Mouse (Mus musculus) regulatory T cell (primary cell): ENCODE data around the gene Med13.
"Not testable (repeated sequence)": the region's sequence is repeated elsewhere in the genome, so short reads cannot be mapped to it uniquely, and the experiment has no call there.

Source experiments
- in situ Hi-C: fragments of 300-600 bp; cut with MboI, MseI; formaldehyde crosslinking; loops from one replicate; pipeline ENCODE4 v1.15.1; 2025; ENCODE audit warnings: high pct_unique_total_duplicates

Gene Med13

DNA sequence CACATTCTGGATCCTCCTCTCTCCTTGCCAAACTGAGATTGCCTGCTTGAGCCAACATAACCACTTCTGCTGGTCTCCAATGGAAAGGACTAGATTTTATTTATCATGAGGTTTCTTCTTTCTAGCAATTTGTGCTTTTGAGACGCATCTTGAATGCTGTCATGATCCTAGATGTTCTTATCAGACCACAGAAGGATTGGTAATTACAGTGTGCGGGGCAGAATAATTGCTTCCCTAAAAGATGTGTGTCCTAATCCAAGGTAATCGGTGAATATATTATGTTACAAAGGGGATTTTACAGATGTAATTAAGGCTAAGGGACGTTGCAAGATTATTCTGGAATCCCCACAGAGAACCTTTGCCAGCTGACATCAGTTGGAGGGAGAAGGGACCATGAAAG lies 21.6 kb upstream of the Med13 start:
- in situ Hi-C loops = no loop called here

DNA sequence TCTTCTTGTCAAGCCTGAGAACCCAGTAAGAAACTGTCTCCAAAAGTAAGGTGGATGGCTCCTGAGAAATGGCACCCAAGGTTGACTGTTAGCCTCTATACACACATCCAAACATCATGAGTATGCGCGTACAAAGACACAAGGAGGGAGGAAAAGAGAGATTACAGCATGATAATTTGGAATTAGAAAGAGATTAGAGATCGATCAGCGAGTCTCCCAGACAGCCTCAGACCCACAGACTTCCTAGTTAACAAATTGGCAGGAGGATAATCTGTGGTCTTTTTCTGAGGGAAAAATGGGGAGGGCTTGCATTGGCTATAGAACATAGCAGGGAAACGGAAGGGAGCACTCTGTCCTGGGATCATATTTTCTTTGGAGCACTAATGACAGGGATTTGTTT lies 20.4 kb upstream of the Med13 start:
- in situ Hi-C loops = no loop called here

DNA sequence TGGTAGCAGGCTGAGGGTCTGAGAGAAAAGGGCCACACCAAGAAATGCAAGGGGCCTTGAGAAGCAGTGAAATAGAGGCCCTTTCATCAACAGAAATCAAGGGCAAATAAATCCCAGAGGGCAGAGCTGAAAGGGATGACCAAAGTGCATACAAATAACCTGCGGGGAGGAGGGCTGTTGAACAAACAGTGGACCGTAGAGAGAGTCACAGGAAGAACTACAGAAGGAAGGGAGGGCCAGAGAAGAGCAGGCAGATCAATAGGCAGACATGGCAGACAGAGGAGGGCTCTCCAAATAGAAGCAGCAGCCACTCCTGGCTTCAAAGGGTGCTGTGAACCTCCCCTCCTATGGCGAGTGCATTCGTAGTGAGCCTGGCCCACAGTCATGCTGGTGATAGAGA lies 19.3 kb upstream of the Med13 start:
- in situ Hi-C loops = no loop called here

DNA sequence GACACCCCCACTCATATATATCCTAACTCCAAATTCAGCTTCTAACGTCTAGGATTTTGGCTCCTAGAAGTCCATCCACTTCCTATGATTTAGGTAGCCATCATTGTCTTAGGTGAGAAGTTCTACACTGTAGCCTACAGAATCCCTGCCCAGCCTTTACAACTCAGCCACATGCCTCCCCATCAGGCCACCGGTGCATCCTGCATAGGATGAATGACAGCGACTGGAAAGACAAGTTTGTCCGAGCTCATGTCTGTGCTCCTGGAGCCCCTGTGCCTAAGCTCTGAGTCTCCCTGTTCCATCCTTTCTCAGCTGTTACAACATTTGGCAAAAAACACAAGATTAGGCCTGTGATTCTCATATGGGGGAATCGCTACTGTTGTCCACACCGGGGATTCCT lies 17.7 kb upstream of the Med13 start:
- in situ Hi-C loops = no loop called here

DNA sequence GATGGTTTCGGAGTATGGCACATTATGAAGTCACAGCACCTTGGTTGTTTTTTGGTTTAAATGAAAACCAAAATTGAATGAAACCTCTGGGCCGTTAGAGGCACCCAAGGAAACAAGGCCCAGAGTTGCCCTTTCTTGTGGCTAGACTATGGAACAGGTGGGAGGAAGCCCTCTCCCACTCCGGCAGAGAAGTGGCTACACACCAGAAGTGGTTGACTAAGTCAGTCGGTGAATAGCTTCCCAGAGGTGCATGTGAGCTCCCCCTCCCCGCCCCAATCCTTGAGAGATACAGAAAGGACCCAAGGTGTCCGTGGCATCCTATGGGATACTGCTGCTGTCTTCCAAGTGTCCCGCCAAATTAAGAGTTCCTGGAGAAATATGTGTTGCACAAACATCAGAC lies 13.9 kb upstream of the Med13 start:
- in situ Hi-C loops = no loop called here

DNA sequence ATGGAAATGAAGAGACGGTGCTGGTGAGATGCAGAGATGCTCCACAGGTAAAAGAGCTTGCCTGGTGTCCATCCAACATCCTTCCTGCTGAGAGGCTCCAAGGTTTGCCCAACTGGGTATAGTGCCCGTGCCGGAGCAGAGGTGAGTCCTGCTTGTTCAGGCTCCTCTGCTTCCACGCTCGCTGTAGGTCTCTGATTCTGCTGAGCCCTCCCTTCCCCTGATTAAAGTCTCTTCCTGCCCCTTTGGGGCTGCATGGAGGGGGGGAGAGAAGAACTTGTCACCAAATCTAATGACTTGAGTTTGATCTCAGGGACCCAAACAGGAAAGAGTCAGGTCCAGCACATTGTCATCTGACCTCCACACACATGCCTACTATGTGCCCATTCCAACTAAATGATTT lies 12.5 kb upstream of the Med13 start:
- in situ Hi-C loops = no loop called here

DNA sequence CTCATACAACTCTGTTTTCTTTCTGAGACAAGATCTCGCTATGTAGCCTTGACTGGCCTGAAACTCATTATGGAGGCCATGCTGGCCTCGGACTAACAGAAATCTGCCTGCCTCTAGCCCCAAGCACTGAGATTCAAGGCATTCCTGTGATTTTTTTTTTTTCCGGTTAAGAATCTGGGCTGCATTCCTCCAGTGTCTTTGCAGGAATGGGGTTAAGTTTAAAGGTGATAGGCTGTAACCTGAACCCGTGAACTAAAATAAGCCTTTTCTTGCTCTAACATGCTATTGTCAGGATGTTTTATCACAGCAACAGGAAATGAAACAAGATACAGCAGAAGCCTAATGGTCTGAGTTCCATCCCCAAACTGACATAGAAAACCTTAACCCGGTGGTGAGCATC lies 11.6 kb upstream of the Med13 start:
- in situ Hi-C loops = no loop called here

DNA sequence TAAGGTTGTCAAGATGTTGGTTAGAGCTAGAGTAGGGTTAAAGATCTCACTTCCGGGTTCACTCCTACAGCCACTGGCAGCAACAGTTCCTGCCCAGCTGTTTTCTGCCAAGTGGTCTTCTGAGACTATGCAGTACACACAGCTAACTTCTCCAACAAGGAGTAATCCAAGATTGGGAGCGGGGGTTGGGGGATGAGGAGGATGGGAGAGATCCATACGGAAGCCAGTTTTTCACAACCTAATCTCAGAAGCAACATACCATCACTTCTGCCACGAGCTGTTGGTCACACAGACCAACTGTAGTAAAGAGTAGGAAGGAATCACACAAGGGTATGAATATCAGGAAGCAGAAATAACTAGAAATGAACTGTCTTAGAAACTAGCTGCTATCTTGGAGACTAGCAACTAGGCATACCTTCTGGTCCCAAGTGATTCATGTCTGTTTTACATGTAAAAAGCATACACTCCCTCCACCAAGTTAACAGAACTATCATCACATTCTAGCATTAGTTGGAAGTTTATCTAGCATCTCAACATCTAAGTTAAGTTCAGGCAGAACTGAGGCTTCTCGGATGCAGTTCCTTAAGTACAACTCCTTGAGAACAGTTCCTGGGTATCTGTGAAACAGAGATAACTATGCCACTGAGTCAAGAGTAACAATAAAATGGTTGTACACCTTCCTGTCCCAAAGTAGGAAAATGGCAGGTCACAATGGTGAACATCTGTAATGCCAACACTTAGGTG lies 7.5 kb upstream of the Med13 start:
- in situ Hi-C loops = no loop called here

DNA sequence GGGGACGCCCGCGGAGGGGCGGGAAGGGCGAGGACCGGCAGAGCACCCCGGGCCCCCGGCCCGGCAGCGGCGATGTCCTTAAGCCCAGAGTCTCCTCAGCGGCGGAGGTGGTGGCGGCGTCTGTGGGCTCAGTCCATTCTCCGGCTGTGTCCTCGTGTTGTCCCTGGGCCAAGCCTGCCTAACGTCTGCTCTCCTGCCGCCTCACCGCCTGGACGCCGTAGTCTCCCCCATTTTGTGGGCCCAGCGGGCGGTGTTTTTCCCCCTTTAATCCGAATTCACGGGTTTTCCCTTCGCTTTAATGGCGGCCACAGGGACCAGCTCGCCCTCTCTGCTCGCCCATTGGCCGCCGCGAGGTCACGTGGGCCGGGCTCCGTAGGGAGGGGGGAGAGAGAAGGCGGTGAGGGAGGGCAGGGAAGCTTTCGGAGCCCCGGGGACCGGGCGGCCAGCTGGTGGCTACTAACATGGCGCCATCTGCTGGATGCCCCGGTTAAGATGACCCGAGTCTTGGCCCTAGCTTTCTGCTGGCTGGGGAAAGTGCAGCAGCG lies 654 bp upstream of the Med13 start:
- in situ Hi-C loops = no loop called here

DNA sequence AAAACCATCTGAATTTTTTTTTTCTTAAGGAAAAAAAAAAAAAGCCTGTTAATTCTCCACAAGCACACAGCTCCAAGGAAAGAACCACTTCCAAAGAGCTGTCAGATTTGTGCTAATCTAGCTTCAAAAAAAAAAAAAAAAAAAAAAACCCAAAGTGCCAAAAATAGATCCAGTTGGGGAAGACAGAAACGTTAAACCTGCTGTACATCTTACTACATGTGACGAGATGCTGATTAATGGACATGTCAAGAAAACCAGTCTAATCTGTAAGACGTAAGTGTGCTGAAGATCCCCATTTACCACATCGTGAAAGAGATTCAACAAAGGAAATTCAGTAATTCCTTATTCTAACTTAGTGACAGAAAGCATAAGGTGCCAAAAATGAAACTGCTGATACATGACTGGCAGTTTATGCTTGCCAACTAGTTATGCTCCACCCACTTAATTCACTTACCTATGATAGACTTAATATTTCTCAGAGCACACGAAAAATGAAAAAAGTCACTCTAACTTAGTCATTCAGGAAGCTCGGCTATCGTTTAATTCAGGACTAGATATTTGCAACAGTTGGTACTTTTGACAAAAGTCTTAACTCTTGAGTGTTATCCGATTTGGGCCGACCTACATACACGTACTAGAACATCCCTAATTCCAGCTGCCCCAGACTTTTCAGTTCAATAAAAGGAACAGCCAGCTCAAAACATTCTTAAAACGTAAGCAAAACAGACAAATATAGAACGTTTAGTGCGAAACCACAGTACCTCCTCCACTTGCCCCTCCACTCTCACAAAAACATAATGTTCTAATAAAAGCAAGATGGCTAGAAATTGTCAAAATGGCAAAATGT lies 1.2 kb downstream of the Med13 start:
- in situ Hi-C loops = no loop called here

DNA sequence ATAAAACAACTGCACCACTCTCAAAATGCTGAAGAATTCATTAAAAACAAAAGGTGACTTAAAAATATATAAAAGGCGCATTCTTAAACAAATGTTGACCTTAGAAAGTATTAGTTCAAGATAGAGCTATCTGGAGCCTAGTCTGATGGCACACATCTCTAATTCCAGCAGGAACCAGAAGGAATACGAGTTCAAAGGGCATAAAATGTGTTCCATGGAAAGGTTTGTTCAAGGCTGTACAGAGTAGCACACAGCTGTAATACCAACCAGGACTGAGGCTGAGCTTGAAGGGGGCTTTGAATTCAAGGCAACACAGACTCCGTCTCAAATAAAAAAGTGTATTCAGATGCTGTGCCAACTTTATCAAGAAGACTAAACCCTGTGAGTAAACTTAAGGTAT lies 3.8 kb downstream of the Med13 start:
- in situ Hi-C loops = no loop called here

DNA sequence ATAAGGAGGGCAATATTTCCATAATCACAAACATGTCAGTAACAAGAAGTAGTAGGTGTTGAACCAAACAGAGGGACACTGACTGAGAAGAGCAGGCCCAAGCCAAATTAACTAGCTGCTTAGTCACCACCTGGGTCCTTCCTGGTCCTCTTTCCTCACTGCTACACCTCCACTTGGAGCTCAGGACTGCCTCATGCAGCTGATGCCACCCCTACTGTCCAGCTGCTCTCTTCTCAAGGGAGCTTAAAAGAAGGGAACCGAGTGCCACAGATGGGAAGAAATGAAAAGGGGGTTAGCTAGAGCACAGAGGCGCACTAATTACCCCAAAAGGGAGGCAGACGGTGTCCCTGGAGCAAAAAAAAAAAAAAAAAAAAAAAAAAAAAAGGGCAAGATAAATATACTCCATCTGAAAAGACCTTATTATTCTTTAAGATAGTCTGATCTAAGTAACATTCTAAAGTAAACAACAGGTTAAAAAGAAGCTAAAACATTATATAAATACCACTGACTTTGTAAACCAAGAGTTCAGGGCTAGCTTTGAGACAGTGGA lies 5.6 kb downstream of the Med13 start:
- in situ Hi-C loops = no loop called here

DNA sequence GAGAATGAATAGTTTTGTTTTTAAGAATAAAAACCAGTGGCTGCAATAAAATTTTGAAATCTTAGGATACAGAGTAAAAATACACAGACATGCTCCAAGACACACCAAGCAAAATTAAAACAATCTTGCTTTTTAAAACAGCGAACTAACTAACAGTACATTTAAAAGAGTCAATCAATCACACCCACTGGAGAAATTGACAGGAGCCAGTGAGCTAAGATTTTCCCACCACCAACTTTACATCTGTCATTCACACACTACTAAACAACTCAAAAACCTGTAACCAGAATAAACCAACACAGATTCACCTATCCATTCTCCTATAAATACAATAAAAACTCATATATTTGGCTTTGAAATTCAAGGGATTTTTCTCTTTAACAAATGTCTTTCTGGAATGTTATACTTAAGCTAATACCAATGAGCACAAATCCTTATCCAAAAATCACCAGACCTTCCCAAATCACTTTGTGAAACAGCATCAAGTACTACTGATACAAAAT lies 6.7 kb downstream of the Med13 start:
- in situ Hi-C loops = no loop called here

DNA sequence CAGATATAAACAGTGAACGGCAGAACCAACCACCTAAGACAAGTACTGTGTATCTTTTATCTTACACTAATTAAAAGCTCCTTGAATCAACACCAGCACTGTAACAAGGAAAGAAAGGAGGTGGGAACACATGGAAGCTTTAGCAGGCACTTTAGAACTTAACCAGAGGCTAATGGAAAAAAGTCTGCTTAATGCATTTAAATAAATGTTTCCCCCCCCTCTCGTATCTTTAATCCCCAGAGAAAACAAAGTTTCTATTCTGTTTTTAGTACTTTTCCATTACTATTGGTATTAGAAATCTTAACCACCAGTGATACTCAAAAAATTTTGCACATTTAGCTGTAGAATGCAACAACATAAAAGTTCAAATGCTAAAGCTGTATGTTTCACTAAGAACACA lies 8.1 kb downstream of the Med13 start:
- in situ Hi-C loops = no loop called here

DNA sequence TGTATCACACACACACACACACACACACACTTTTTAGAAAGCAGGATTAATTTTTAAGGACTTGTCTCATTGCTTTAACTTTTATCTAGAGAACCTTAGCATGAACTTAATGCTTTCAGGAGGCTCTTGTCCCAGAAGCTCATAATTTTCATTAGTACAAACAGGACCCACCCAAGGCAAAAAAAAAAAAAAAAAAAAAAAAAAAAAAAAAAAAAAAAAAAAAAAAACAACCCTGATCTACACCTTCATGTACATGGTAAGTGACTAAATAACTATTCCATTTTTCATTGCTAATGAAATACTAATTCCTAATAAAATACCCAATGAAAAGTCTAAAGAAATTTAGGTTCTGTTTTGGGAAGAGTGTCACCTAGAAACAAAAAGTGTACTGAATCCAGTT lies 8.5 kb downstream of the Med13 start:
- in situ Hi-C loops = no loop called here

DNA sequence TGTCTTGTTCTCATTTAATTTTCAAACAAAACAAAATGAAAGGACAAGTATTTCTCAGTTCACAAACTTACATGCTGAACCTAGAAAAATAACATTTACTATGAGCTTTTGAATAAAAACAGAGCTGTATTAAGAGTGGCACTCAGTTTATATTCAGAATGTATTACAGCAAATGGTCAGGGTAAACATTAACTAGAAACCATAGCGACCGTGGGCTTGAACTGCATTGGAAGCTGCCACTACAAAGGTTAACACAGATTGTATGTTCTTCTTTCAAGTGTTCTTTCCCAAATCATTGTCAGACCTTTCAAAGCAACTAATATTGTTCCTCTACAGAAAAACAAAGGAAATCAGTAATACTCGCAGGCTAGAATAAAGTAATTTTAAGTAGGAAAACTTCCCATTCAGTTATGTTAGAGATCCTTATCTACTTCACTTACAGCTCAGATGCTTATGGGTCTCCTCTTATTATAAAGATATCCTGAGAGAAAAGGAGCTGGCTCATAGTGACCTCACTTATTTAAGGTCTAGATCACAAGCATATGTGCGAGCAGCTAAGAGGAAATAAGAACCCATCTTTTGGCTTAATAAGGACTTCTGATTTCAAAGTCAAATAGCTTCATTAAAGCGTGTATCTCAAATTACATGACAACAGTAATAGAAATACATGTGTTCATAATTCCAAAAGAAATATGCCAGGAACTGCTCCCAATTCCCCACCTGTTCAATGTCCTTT lies 9.8 kb downstream of the Med13 start:
- in situ Hi-C loops = no loop called here

DNA sequence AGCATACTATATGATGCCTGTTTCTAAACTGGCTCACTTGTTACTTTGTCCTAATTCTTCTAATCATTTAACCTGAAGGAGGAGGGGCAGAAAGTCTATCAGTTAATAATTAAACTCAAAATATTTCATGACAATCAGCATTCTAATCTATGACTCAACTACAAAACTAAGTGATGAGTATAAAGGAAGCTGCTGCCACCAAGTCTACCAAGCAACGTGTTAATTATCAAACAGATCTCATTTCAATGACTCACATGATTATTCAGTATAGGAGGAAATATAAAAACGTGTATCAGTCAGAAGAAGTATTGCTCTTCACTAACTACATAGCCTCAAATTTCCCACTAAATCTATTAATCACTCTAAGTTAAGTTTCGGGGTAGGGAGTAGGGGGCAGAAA lies 10.9 kb downstream of the Med13 start:
- in situ Hi-C loops = no loop called here

DNA sequence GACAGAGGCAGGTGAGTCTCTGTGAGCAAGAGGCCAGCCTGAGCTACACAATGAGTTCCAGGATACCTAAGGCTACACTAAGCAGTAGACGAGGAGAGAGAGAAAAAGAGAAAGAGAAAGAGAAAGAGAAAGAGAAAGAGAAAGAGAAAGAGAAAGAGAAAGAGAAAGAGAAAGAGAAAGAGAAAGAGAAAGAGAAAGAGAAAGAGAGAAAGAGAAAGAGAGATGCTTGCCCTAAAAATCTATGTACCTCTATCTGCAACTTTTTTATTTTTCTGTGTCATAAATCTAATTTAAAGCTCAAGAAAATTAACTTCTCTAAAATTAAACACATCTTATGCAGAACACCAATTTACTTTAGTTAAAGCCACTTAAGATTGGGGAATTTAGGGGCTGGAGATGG lies 12.5 kb downstream of the Med13 start:
- in situ Hi-C loops = not testable (repeated sequence)

DNA sequence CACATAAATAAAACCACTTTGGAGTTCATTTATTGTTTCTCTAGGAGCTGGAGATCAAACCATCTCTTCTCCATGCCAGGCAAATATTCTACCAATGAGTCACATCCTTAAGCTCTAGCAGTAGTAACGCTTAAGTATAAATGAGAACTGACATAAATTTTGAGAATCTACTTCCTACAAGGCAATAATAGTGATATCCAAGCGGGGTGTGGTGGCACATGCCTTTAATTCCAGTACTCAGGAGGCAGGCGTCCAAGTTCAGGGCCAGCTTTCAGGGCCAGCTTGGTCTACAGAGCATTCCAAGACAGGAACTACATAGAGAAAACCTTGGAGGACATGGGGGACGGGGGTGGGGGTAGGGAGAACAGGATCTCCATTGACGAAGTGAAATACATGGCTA lies 33.2 kb downstream of the Med13 start:
- in situ Hi-C loops = no loop called here

DNA sequence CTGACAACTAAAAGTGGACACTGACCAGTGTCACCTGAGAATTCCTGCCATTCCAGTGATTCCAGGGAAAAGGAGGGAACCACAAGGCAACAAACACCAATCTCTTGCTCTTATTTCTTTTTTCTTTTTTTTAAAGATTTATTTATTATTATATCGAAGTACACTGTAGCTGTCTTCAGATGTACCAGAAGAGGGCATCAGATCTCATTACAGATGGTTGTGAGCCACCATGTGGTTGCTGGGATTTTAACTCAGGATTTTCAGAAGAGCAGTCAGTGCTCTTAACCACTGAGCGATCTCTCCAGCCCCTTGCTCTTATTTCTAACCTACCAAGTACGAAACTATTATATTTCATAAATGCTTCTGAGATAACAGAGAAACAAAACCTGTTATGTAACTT lies 42.4 kb downstream of the Med13 start:
- in situ Hi-C loops = not testable (repeated sequence)

DNA sequence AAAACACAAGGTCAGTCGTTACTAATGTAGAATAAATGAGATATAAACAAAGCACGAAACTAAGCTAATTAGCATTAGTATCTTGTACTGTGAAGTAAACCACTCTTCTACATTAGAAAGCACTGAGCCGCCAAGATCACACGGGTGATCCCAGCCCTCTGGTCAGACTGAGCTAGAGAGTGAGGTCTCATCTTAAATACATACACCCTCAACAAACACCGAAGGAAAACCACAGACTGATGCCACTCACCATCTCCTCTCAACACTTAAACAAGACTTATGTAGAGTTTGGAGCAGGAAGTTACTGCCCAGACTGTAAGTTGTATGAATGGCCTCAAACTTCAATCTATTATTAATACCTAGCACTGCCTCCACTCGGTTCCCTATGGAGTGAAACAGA lies 47.1 kb downstream of the Med13 start:
- in situ Hi-C loops = no loop called here

DNA sequence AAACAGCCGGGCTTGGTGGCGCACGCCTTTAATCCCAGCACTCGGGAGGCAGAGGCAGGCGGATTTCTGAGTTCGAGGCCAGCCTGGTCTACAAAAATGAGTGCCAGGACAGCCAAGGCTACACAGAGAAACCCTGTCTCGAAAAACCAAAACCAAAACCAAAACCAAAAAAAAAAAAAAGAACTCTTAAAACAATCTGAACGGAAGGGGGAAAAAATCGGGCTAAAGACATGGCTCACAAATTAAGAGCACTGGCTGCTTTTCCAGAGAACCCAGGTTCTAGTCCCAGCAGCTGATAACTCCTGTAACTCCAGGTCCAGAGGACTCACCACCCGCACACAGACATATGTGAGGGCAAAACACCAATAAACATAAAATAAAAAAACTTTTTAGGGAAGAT lies 65.2 kb downstream of the Med13 start:
- in situ Hi-C loops = not testable (repeated sequence)
